Mouse (Mus musculus) liver, embryonic 11.5 days (tissue): Measurements from ENCODE around the gene Gzmd. TPM values are rescaled to one million over a fixed set of nuclear protein-coding genes. Genes with fewer than 3 reads are reported as not detected.
"Not testable (repeated sequence)": the region's sequence is repeated elsewhere in the genome, so short reads cannot be mapped to it uniquely, and the experiment has no call there.

ENCODE experiments used
- ATAC-seq: fragments of 200-750 bp; cut with Nextera tagmentation; replicated peaks from 2 replicates; pipeline ENCODE4 v1.8.0; 2017; ENCODE audit warnings: moderate number of reproducible peaks, mild to moderate bottlenecking, moderate TSS enrichment, moderate library complexity; ENCODE audit not compliant: low FRiP score
- DNase-seq: peaks from one replicate; pipeline ENCODE4 v3.0.0-alpha.2; 2017; ENCODE audit warnings: low spot score
- H3K27ac ChIP-seq: fragments of 300-500 bp; sonication (generic); 2 replicates; pipeline ENCODE4 v1.5.1; 2014; ENCODE audit warnings: mild to moderate bottlenecking, low read depth, low read length, control low read depth
- H3K27me3 ChIP-seq: fragments of 300-500 bp; sonication (generic); replicated peaks from 2 replicates; pipeline ENCODE4 v1.6.1; 2014; ENCODE audit warnings: low read length, mixed read lengths; ENCODE audit not compliant: control insufficient read depth, insufficient read depth
- H3K36me3 ChIP-seq: fragments of 300-500 bp; sonication (generic); 2 replicates; pipeline ENCODE4 v1.6.1; 2014; ENCODE audit warnings: mild to moderate bottlenecking, low read length, moderate library complexity, mixed read lengths; ENCODE audit not compliant: control insufficient read depth, insufficient read depth
- H3K4me1 ChIP-seq: fragments of 300-500 bp; sonication (generic); replicated peaks from 2 replicates; pipeline ENCODE4 v1.6.1; 2014; ENCODE audit warnings: low read length, mixed read lengths; ENCODE audit not compliant: control insufficient read depth, insufficient read depth
- H3K4me2 ChIP-seq: fragments of 300-500 bp; sonication (generic); 2 replicates; pipeline ENCODE4 v1.6.1; 2014; ENCODE audit warnings: mild to moderate bottlenecking, control low read depth, moderate library complexity
- H3K4me3 ChIP-seq: fragments of 300-500 bp; sonication (generic); 2 replicates; pipeline ENCODE4 v1.5.1; 2014; ENCODE audit warnings: low read depth, low read length, control low read depth
- H3K9ac ChIP-seq: fragments of 300-500 bp; sonication (generic); 2 replicates; pipeline ENCODE4 v1.6.1; 2014; ENCODE audit warnings: low read depth, low read length, control low read depth
- H3K9me3 ChIP-seq: fragments of 300-500 bp; sonication (generic); 2 replicates; pipeline ENCODE4 v1.6.1; 2016; ENCODE audit warnings: low read length, inconsistent platforms, mixed read lengths; ENCODE audit not compliant: control insufficient read depth
- WGBS: fragments of 180-500 bp; shearing (Covaris S2); extraction: QIAGEN DNeasy Blood & Tissue Kit; methylation state at CpG from one replicate; pipeline ENCODE4 v1.1.7; 2014; 5-methylcytosine and 5-hydroxymethylcytosine counted together
- polyA plus RNA-seq: library from polyadenylated mRNA; unstranded; fragments of >200 nt; fragmentation: Nextera tagmentation; extraction: Ambion mirVana; gene quantifications from 2 replicates; pipeline ENCODE4 v1.2.1, GENCODE M21; 2014

Gene Gzmd
- polyA plus RNA-seq, 1 experiment from 2014 or later: not detected

DNA sequence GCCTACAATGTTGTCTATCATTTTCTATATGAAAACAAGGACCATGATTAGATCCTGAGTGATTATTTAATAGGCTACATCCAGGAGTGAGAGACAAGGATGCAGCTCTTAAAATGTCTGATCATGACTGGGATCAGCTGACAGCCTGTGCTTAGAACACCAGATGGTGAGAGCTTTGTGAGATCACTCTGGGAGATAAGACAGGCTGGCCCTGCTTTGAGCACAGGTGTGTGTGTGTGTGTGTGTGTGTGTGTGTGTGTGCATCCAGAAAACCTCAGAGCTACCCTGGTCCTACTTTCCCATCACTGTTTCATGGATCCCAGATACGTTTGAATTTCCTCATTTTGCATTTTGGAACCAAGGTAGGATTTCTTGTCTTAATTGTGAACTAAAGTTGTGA lies 1.3 kb upstream of the Gzmd start:
- not testable (repeated sequence) for H3K4me1 ChIP-seq, H3K4me2 ChIP-seq, H3K27me3 ChIP-seq, H3K9me3 ChIP-seq, H3K4me3 ChIP-seq, DNase-seq, H3K27ac ChIP-seq, H3K9ac ChIP-seq, ATAC-seq, H3K36me3 ChIP-seq
- 71% methylated on average over 1 of the region's 1 CpGs for WGBS

- DNase-seq: no peak
- no peak overlapping the region for H3K4me3 ChIP-seq
- 40% methylated on average over 3 of the region's 3 CpGs for WGBS
- H3K9me3 ChIP-seq: no peaks in the 10 kb centered on the region
- H3K4me2 ChIP-seq: no peak overlapping the region
- no peaks in the 10 kb centered on the region for H3K4me1 ChIP-seq
- no peak overlapping the region for H3K9ac ChIP-seq
- H3K27me3 ChIP-seq: no peaks in the 10 kb centered on the region
- H3K27ac ChIP-seq: no peak overlapping the region
- no peaks in the 10 kb centered on the region for H3K36me3 ChIP-seq
- no peak for ATAC-seq
These were observed 4.1 kb downstream of the Gzmd start for GRCm38 (mm10) chr14:56128341-56128740.

DNA sequence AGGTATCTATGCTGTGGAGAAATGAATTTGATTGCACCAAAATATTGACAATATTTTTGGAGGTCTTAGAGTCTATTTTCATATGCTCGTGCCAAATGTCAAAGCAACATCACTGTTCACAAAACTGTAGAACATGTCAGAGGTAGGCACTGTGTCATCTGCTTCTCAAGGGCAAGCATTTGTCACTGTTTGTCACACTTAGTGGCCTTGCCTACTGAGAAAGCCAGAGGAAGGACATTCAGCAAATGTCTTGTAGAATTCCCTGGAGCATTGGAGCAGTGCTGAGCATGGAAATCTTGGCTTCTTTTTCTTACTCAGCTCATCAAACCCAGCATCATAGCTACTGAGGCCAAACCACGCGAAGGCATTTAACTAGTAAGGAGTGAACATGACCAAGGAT lies 8.9 kb downstream of the Gzmd start:
- ATAC-seq: no peak
- 84% methylated on average over 3 of the region's 3 CpGs for WGBS

GRCm38 (mm10) chr14:56120525-56120924 lies 11.9 kb downstream of the Gzmd start, which contains the start of gene Gzme:
Gene Gzme (minus strand): TSS chr14:56120625.
- Histone ChIP-seq H3K9me3 (no peaks in the 10 kb centered on the region), H3K36me3 (no peaks in the 10 kb centered on the region), H3K4me1 (no peaks in the 10 kb centered on the region), H3K4me2 (no peak within 1 kb of the TSS), H3K27me3 (no peaks in the 10 kb centered on the region), H3K4me3 (no peak within 1 kb of the TSS), H3K9ac (no peak within 1 kb of the TSS), H3K27ac (no peak within 1 kb of the TSS)
- DNase-seq: no peak
- ATAC-seq: no peak

More for the DNA sequence above, 8.9 kb downstream of the Gzmd start:
- H3K9me3 ChIP-seq: no peaks in the 10 kb centered on the region
- H3K9ac ChIP-seq: no peak overlapping the region
- H3K27me3 ChIP-seq: no peaks in the 10 kb centered on the region
- no peak overlapping the region for H3K27ac ChIP-seq
- DNase-seq: no peak
- H3K4me1 ChIP-seq: no peaks in the 10 kb centered on the region
- H3K36me3 ChIP-seq: no peaks in the 10 kb centered on the region
- no peak overlapping the region for H3K4me2 ChIP-seq
- H3K4me3 ChIP-seq: no peak overlapping the region

GRCm38 (mm10) chr14:56115531-56116310 lies 16.7 kb downstream of the Gzmd start:
- not testable (repeated sequence) for H3K4me2 ChIP-seq, DNase-seq, H3K9me3 ChIP-seq, ATAC-seq, H3K9ac ChIP-seq, H3K4me1 ChIP-seq, H3K4me3 ChIP-seq, H3K27ac ChIP-seq, H3K36me3 ChIP-seq, H3K27me3 ChIP-seq
- 82% methylated on average over 33 of the region's 33 CpGs for WGBS

DNA sequence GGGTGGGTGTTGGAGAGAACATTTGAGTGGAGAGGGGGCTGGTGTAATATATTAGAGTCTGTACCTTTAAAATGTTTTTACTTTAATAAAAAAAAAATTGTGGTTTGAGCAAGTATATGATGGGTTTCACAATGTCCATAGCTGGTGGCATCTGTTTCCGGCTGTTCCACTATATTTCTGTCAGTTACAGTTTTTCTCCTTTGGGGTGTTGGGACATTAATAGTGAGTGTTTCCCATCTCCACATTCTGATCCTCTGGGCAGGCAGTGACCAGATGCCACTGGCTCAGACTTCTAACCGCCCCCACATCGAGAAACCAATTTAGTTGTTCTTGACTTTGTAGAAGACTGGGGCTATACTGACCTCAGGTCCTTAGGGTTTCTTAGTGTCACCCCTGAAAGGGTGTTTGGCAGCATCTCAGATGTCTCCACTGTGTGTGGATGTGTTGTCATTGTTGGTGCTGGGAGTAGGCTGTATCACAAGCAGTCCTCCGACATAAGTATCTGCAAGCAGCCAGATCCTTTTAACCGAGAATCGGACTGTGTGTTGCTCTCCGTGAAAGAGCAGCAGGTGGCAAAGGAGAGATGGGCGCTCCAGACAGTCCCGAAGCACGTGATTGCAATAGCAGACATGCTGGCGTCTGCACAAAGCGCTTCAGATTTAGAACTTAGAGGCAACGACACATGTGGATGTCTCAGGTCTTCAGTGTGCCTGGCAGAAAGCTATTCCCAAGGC lies 26.8 kb downstream of the Gzmd start:
- Histone ChIP-seq H3K9me3 (no peaks in the 10 kb centered on the region), H3K4me2 (no peak overlapping the region), H3K9ac (no peak overlapping the region), H3K4me3 (no peak overlapping the region), H3K27me3 (no peaks in the 10 kb centered on the region), H3K36me3 (no peaks in the 10 kb centered on the region), H3K27ac (no peak overlapping the region), H3K4me1 (no peaks in the 10 kb centered on the region)
- 78% methylated on average over 13 of the region's 13 CpGs for WGBS
- no peak for DNase-seq
- no peak for ATAC-seq

DNA sequence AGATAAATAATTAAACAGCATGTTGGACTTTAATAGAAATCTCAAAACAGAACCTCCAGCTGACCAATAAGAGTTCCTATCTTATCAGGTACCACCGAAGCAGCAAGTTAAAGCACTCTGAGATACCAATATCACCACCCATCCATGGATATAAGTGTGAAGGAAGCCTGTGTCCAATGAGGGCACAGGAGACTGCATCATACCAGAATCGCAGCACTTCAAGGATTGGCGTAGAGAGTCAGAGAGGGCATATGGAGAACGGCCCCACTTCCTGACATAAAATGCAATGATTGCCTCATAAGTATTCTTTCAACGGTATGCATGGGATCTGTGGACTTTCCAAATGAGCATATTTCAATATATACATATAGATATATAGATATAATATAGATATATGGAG lies 27.4 kb downstream of the Gzmd start:
- ATAC-seq (no peak), DNase-seq (no peak)
- no peaks in the 10 kb centered on the region for H3K27me3 ChIP-seq
- H3K9me3 ChIP-seq: no peaks in the 10 kb centered on the region
- H3K4me3 ChIP-seq: no peak overlapping the region
- WGBS: 81% methylated on average over 5 of the region's 5 CpGs
- H3K9ac ChIP-seq: no peak overlapping the region
- H3K27ac ChIP-seq: no peak overlapping the region
- no peaks in the 10 kb centered on the region for H3K4me1 ChIP-seq
- no peaks in the 10 kb centered on the region for H3K36me3 ChIP-seq
- no peak overlapping the region for H3K4me2 ChIP-seq

DNA sequence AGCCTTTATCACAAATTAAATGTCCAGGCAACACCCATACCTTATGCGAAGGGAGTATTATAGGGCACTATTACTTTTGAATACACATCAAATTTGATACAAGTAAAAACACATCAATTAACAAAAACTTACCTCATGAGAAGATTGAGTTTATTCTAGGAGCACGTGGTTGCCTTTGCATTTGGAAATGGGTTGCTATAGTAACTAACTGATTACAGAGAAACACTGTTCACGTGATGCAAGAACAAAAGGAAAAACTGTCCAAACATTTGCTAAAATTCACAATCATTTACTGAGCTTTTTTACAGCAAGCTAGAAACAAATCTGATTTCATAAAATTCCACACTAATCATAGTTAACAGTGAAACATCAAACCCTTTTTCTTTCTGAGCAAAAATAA lies 29.0 kb downstream of the Gzmd start:
- no peak for DNase-seq
- H3K27me3 ChIP-seq: no peaks in the 10 kb centered on the region
- H3K9ac ChIP-seq: no peak overlapping the region
- no peaks in the 10 kb centered on the region for H3K36me3 ChIP-seq
- no peak overlapping the region for H3K4me2 ChIP-seq
- no peaks in the 10 kb centered on the region for H3K4me1 ChIP-seq
- H3K27ac ChIP-seq: no peak overlapping the region
- no peak overlapping the region for H3K4me3 ChIP-seq
- WGBS: 67% methylated on average over 3 of the region's 3 CpGs
- ATAC-seq: no peak
- H3K9me3 ChIP-seq: no peaks in the 10 kb centered on the region

DNA sequence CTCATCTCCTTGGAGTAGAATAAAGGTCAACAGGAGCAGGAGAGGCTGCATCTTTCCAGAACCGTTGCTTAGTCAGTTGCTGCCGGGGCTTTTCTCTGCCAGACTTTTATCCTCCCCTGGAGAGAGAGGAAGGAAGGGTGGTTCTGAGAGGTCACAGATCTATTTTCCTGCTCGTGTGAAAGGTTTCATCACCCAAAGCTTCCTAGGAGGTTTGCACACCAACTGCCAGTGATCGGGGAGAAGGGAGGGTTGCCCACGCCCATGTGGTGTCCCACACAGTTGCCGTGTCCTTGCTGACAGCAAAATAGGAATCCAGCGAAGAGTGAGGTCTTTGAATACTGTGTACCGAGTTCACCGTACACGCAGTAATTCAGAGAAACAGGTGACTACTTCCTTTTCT lies 30.0 kb downstream of the Gzmd start, which contains the start of gene Ctsg:
TSS of gene Ctsg (minus strand) at position 189 of the 400 bp plus-strand sequence.
- Histone ChIP-seq H3K4me2 (no peak within 1 kb of the TSS), H3K27me3 (no peaks in the 10 kb centered on the region), H3K36me3 (no peaks in the 10 kb centered on the region), H3K4me1 (no peaks in the 10 kb centered on the region), H3K27ac (no peak within 1 kb of the TSS), H3K4me3 (no peak within 1 kb of the TSS), H3K9ac (no peak within 1 kb of the TSS), H3K9me3 (no peaks in the 10 kb centered on the region)
- DNase-seq: no peak
- ATAC-seq: no peak
- 63% methylated on average over 10 of the region's 10 CpGs for WGBS
